Mouse (Mus musculus): ENCODE results near the gene Abcg1.

Abcg1 gene

DNA sequence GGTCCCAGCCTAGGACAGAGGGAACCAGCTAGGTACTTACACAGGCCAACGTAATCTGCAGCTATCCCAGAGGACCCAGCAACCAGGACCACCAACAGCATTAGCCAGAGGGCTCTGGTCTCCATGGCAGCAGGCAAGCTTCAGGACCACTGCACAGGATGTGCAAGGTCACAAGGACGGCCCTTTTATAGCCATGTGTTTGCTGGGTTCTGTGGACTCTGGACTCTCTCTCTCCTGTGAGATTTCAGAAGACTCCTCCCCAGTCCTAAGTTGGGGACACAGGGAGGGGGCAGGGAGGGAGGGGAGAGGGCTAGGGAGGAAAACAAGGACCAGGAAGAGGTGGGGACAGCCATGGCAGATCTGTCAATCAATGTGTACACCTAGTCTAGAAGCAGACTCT lies 72.0 kb downstream of the Abcg1 start, which contains the start of gene Tff3:
Gene Tff3, minus strand, starts transcription at position 195 of the 400 bp plus-strand sequence.
- no peak for DNase-seq (ENCODE audit: low spot score)

DNA sequence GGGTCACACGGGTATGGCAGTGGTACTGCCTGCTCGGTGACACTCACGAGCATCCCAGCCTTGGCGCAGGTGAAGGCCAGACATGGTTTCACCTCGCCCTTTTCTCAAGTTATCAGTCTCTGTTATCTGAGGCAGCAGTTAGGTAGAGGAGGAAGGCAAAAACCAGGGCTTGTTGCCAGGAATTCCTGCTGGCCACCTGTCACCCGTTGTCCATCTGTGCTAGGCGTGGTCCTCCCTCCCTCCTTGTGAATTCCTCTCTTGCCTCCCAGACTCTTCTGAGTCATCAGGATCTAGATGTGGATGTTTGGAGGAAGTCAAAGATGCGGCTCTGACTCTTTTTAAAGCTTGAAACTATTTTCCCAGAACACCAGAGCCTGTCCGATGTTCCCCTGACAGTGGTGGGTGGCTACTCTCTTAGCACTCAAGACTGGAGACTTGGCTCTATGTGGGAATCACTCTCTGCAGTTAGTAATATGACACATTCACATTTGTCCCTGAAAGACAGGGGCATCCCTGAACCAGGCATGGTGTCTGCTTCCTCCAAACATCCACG lies 73.9 kb downstream of the Abcg1 start:
- DNase-seq (ENCODE audit: low spot score): no peak

DNA sequence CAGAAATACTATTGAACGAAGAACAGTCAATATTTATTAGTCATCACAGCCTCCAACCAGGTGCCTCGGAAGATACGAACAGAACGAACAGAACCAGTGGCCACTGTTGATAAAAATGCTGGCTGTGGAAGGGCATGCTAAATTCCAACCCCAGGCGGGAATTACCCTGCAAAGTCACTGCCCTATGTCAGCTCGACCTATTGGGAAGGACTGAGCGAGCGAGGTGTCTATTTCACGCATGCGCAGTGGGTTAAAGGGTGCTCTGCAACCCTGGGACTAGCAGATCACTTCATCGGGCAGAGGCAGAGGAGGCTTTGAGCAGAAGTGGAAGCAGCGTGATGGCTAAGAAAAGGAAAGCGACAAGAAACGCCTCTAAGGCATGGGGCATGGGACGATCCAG lies 76.3 kb downstream of the Abcg1 start:
- no peak for DNase-seq (ENCODE audit: low spot score)

DNA sequence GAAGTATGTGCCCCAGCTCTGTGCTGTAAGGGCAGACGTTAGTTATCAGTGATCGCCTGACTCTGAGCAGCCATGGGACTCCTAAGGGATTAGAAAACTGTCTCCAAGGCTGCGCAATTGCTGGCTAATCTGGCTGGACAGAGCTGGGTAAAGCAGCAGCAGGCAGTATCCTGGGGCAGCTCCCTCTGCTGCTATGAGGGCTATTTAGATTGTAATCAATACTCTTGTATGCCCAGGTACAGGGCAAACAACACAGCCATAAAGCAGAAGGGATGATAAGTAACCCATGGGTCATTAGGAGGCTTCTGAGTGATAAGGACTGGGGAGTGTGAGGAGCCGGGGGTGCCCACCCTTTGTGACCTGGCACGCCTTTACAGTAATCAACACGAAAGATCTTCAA lies 77.4 kb downstream of the Abcg1 start:
- DNase-seq (ENCODE audit: low spot score): no peak

DNA sequence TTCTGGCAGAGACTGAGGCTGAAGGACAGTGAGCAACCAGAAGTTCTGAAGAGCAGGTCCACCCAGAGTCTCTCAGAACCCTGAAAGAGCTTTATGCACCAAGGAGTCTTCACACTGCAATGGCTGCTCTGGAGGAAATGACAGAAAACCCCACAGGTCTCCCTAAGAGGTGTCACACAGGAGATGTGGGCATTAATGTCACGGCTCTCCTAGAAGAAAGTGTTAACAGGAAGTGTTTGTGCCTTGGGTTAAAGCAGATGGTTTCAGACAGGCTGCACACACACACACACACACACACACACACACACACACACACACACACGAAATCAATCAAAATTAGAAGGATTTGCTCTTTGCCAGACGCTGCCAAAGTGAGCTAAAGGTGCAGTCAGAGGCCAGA lies 78.8 kb downstream of the Abcg1 start:
- no peak for DNase-seq (ENCODE audit: low spot score)

DNA sequence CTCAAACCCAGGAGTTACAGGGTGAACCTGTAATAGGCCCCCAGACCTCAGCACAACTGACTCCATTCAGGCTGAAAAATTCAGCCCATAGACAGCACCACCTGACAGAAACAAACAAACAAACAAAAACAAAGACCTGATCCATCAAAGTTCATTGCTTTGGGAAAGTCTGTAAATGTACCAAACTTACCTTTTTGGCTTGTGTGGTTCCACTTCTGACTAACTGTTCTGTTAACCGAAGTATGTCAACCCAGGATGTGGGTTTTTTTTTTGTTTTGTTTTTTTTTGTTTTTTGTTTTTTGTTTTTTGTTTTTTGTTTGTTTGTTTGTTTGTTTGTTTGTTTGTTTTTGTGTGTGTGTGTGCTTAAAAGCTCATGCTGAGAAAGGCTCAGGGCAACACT lies 79.3 kb downstream of the Abcg1 start:
- no peak for DNase-seq (ENCODE audit: low spot score)

DNA sequence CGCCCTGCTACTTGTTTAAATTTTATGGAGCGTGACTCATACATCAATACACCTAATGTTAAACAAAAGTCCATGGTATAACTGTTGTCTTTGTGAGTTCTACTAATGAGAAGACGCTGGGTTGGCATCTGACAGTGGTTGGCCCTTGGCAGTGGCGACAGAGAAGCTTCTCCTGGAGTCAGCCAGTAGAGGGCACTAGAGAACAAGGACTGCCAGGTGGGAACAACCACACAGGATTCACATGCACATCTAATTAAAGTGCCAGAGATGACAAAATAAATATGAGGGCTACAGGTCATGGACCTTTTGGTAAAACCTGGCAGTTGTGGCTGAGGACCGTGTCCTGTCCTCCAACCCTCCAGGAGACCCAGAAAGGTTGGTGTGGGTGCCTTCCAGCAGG lies 80.9 kb downstream of the Abcg1 start:
- peak; percentile 39 for DNase-seq (ENCODE audit: low spot score)

DNA sequence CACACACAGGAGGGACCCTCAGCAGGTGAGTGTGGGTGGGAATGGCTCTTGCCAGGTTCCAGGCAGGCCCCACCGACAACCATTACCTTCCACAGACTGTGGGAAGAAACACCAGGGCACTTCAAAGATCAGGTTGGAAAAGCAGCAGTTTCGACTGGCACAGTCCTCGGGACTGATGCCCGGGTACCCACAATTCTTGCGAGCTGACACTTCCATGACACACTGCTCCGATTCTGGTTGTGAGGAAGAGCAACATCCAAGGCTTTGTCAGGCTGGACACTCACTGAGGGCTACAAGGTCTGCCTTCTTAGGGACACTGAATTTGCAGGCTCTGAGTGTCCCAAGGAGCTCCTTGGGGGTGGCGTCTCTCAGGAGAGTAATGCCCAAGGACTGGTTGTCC lies 84.6 kb downstream of the Abcg1 start:
- DNase-seq (ENCODE audit: low spot score): no peak

DNA sequence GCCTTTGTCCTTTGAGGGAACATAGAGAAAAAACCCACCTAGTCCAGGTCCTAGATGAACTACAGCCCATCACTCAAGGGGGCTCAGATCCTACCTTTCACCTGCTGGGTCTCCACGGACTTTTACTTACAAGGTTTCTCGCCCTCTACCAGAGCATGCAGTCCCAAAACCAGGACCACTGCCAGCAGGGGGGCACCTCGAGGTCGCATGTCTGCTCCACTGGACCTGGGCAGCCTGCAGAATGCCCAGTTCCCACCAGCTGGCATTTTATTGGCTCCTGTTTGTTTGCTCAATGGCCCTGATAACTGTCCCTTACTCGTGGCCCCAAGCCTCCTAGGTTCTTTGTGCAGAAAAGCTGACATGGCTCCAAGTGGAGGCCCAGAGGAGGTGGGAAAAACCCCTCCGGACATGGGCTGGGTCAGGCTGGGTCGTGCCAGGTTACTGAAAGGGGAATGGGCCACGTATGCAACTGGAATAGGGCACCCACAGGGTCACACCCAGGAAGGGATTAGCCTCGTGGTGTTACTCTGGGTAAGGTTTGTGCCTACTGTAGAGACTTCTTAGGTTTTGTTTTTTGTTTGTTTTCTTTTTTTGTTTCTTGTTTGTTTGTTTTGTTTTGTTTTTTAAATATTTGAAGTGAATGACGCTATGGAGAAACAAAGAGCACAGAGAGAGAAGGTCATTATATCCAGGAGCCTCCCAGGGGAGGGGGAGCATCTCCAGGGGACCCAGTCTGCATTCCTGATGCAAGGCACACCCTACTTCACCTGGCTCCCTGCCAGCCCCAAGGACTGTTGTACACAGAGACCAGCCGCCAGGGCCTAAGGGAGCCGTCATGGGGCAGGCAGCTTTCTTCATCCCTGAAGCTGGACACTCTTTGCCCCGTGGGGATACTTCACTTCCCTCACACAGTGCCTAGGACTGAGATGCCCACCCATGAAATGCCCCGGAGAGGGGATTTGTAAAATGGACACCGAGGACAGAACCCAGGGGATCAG lies 86.9 kb downstream of the Abcg1 start, which contains the start of gene Tff2:
Gene Tff2, minus strand, starts transcription at position 243 of the 998 bp plus-strand sequence.
- DNase-seq (ENCODE audit: low spot score): no peak

DNA sequence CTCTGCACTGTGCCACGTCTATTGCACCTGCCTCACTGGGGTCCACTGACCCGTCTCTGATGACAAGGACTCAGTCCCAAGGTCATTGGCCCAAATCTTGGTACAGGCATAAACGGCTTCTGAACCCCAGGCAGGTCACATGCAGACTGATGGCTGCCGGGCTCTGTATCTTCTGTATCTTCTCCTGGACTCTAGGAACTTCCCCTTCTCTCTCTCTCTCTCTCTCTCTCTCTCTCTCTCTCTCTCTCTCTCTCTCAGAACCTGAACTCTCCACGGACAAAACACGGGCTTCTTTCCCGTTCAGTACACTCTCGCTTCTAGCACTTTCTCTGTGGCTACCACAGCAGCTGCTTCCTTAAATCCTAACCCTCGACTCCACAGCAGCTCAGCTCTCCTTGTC lies 88.5 kb downstream of the Abcg1 start:
- no peak for DNase-seq (ENCODE audit: low spot score)

DNA sequence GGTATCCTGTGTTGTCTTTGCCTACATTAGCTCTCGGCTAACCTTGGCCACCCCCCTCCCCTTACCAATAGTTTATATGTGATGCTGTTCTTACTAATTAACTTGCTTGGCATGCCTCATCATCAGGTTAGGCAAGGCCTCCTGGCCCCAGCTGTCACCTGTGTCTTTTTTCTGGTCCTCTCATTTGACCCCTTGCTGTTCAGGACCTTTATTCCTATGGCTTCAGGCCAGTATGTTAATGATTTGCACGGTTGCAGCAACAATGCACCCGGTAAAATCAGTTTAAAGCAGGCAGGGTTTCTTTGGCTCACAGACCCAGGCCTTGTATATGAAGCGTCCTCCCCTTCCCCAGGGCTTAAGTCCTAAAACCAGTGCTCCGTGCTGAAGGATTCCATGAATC lies 95.0 kb downstream of the Abcg1 start:
- no peak for DNase-seq (ENCODE audit: low spot score)

DNA sequence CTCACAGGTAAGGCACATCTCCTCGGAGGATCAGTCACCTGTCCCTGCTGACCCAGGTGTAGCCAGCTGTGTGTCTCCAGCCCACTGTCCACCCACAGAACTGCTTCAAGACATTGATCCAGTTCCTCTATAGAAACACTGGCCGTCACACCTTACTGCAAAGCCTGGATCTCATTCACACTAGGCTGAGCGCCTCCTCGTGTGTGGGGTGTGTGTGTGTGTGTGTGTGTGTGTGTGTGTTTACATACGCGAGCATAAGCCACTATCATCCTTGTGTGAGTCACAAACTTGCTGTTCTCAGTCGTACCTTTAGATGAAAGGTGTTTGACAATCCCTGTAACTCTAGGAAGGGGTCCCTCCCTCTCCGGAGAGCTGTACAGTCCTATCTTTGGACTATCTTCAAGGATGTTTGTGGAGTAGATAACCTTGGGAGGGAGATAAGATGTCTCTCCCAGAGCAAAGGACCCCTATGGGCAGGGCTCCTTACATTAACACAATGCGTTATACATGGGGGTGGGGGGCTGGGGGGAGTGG lies 95.6 kb downstream of the Abcg1 start:
- no peak for DNase-seq (ENCODE audit: low spot score)

DNA sequence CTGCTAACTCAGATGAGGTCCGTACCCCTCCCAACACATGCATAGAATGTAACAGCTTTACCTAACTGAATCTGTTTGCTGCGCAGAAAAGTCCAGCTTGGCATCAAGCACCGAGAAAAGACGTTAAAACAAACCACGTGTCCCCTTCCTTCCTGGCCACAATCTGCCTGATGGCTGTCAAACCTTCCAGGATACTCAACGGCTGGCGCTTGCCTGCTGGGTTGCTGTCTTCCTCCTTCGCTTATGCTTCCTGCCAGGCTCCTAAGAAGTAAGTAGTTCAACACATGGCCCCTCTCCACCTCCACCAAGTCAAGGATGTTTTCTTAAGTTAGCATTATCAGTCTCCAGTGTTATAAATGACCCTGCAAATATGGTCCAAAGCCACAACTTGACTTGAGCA lies 96.3 kb downstream of the Abcg1 start:
- DNase-seq (ENCODE audit: low spot score): no peak

DNA sequence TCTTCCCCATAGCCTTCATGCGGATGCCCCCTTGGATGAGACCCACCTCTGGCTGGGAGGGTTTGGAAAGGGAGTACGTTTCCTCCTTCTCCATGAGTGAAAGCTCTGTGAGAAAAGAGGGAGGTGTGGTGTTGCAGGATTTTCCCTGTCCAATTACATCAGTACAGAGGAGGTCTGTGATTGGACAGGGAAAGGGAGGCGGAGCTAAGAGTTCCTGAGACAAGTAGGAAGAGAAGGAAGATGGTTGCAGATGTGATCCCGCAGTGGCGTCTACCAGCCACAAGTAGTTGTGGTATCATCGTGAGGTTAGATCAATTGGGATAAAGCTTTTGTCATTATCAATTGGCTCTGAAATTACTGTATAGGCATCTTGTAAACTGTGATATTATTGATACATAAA lies 100.4 kb downstream of the Abcg1 start:
- DNase-seq (ENCODE audit: low spot score): no peak

DNA sequence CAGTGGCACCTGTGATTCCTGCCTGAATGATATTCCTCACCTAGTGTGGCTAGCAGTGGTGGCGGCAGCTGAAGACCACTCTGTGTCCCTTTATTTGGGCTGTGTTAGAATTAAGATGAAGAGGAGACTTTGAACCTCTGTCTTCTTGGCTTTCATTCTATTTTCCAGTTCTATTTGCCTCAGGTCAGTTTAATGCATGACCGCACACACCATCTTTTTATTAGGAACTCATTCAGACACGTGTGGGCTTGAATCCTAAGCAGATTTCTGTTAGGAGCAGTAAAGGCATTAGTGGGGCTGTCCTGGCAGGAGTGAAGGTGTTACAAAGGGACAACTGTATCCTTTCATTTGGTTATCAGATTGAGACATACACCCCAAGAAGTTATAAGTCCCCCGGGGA lies 102.8 kb downstream of the Abcg1 start:
- no peak for DNase-seq (ENCODE audit: low spot score)

DNA sequence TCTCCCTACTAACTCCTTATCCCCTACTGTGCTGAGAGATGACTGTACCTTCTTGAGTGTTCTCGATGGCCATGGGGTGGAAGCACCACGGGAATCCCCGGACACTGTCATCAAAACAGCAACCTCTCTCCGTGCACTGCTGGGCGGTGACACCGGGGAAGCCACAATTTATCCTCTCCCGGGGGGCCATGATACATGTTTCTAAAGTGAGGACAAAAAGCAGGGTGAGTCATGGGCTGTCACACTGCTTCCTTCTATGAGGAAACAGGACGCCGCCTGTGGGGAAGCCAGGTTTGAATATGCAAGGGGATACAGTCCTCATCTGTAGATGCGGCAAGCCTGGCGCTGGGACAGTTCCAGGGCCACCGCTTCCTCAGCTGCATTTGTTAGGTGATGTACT lies 105.1 kb downstream of the Abcg1 start:
- DNase-seq (ENCODE audit: low spot score): no peak

DNA sequence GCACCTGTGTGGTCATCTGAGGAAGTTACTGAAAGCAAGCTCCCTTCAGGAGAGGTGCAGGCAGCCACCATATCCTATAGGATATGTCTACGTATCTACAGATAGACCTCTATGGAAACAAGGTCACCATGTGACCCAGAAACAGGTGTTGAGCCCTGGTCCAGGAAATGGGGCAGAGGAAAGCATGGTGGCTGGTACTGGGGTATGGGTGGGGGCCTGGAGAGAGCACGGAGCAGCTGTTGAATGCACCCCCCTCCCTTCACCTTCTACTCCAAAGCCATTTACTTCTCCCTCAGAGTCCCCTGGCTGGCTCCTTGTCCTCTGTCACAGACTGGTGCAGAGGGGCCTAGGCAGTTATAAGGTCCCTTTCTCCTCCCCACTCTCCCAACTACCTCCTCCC lies 106.3 kb downstream of the Abcg1 start:
- no peak for DNase-seq (ENCODE audit: low spot score)

DNA sequence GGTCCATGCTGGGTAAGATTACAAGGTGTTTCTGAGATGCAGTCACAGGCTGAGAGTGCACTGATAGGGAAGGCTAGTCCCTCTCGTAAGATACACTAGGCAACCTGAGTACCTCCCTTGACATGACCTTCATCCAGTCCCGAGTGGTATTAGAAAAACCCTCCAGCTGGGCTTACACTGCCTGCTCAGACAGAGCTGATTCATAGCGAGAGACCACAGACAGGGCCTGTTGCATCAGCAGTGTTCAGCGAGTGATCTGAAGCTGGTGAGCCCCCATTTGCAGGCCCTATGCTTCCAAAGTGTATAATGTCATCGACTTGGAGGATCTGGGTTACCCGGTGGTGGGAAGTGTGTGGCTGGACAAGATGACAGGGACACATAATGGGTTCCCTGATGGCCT lies 107.7 kb downstream of the Abcg1 start, which contains the start of gene Tff1:
Gene Tff1, minus strand, starts transcription at position 151 of the 400 bp plus-strand sequence.
- no peak for DNase-seq (ENCODE audit: low spot score)

Data from ovary, postnatal 36 days (tissue).